Mouse (Mus musculus): ENCODE results near the gene Kansl2.

Kansl2 gene

DNA sequence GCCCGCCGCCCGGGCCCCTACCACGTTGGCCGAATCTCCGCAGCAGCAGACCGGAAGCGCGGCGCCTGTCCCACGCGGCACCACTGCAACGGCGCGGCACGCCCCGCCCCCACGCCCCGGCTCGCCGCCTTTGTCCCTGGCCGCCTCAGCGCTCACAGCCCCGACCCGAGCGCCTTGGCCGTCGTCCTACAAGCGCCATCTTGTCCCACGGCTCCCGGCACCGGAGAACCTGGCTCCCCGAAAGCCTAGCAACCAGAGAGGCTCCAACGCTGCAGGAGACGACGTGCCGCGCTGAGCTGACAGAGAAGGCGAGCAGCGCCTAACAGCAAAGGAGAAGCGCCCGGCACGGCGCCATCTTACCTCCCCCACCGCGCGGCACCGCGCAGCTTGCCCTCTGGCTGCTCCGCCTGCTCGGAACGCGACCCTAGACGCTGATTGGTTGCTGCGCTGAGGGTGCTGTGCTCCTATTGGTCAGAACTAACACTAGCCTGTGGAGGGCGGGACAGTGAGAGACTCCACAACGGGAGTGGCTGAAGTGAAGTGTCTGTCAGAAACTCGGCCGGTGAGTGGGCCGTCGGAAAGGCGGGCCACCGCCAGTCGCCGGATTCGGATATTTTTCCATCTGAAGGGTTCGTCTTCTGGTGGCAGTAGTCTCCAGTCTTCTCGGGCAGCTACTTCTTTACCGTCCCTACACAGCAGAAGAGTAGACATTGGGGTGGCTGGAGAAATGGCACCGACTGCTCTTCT is at the start of gene Kansl2:
Gene Kansl2 (minus strand): TSS at position 384 of the 747 bp plus-strand sequence.
- peak; percentile 98 for DNase-seq (ENCODE audit: low read depth, low spot score)

DNA sequence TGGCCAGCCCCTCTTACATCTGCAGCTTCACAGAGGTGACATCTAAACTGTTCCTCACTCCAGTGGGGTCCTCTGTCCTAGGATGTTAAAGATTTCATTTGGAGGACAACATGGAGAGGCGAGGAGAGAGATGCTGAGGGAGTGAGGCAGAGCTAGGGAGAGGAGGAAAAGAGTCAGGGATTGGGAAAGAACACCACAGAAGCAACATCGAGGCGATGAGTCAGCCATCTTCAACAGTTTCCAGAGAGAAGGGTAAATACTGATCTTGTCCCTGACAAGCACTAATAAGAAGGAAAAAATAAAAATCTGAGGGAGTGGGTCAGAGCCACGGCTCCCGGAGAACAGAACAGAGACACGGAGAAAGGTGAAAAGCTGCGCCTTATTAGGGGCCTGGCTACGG is 48.9 kb upstream of the Kansl2 start:
- DNase-seq (ENCODE audit: low read depth, low spot score): no peak

DNA sequence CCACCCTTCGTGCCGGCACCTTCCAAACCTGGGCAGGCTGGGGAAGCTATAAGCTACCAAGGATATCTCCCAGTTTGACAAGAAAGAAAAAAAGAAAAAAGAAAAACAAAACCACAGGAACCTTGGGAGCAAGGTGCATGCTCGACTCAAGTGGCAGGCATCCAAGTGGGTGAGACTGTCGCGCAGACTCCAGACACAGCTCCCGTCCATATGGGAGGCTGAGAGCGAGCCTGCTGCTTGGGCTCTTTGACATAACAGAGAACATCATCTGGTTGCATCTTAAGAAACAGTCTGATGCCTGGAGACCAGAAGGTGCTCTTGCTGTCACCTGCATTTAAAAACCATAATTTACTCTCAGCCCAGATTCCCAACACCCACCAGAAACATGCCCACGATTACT is 48.3 kb upstream of the Kansl2 start:
- DNase-seq (ENCODE audit: low read depth, low spot score): no peak

DNA sequence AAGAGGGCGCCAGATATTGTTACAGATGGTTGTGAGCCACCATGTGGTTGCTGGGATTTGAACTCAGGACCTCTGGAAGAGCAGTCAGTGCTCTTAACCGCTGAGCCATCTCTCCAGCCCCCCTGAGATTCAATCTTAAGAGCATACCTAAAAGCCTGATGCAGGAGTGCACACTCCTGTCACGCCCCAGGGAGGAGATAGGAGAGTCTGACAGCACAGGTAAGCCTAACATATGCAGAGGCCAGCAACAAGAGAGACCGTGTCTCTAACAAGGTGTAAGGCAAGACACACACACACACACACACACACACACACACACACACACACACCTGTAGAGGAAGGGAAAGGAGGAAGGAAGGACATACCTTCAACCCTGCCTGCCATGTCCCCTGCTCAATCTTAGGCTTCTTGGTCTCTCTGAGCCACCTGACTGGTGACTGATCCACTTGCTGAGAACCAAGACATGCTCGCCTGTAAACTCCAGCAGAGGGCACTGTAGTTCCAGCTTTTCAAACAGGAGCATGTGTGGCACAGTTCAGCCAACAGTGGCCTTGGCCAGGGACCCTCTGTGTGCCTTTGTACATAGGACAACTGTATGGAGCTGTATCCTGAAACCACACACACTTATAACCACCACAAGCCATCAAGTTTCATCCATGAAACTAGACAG is 45.9 kb upstream of the Kansl2 start:
- peak; percentile 72 for DNase-seq (ENCODE audit: low read depth, low spot score)

DNA sequence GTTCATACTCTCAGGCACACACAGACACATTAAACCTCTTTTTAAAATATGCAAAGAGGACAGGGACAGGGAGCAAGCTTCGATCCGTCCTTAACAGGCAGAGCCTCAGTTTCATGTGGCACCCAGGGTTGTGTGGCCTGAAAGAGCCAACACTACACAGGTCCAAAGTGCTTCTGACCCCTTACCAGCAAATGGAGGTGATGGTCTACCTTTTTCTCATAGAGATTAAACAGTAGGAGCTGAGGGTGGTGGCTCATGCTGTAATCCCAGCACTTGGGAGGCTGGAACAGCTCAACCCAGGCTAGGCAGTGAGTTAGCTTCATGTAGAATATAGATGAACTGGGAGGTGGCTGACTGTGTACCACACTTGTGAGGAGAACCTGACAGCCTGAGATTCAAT is 45.2 kb upstream of the Kansl2 start:
- DNase-seq (ENCODE audit: low read depth, low spot score): no peak

DNA sequence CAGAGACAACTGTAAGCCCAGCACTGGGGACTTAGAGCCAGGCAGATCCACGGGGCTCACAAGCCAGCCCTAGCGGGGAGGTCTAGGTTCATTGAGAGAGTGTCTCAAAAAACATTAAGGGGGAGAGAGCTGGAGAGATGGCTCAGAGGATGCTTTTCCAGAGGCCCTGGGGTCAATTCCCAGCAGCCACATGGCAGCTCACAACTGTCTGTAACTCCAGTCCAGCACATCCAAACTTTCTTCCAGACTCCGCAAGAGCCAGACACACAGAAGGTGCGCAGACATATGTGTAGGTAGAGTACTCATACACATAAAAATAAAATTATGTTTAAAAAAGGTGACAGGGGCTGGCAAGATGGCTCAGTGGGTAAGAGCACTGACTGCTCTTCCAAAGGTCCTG is 39.2 kb upstream of the Kansl2 start:
- DNase-seq (ENCODE audit: low read depth, low spot score): no peak

DNA sequence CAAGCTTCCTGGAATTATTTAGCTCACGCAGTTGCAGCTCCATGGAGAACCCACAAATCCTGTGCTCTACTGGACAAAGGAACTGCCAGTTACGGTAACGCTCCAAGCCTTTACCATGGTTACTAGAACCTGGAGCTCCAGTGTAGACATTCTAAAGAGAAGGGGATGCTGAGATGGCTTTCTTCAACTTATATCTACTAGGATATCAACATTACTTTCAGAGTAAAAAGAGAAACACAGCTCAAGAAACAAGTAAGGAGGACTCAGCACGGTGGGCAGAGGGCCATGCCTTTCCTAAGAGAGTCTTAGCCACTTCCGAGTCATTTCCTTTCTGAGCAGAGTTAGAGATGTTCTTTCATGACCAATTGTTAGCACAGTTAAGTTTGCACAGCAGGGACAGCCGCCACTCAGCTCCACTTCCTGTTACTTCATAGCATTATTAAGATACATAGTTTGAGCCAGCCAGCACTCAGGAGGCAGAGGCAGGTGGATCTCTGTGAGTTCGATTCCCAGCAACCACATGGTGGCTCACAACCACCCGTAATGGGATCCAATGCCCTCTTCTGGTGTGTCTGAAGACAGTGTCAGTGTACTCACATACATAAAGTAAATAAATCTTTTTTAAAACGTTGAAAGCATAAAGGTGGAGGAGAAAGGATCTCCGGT is 36.9 kb upstream of the Kansl2 start, which contains the start of the genes Ccnt1 and 4930415O20Rik:
Gene Ccnt1 (minus strand): TSS at position 51 of the 666 bp plus-strand sequence.
Gene 4930415O20Rik (plus strand): TSS at position 132 of the 666 bp plus-strand sequence.
- no peak for DNase-seq (ENCODE audit: low read depth, low spot score)

DNA sequence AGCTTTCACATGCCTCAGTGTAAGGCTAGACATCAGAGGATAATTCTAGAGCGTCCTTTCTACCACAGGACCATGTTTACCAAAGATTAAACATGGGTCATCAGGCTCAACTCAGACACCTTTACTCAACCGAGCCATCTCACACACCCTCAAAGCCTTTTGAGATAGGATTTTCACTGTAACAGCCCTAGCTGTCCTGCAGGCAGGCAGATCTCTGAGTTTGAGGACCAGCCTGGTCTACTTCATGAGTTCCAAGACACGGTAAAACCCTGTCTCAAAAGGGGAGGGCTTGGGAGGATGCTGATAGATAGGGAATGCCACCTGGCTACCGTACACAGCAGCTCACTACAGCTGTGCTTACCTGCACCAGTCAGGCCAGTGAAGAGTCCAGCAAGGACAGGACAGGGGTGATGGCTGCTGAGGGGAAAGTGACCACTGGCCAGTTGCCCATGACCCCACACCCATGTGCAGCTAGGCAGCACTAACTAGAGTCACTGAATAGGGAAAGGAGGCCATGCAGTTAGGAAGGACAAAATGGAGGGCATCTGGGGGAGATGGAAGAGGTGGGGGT is 35.8 kb upstream of the Kansl2 start:
- no peak for DNase-seq (ENCODE audit: low read depth, low spot score)

DNA sequence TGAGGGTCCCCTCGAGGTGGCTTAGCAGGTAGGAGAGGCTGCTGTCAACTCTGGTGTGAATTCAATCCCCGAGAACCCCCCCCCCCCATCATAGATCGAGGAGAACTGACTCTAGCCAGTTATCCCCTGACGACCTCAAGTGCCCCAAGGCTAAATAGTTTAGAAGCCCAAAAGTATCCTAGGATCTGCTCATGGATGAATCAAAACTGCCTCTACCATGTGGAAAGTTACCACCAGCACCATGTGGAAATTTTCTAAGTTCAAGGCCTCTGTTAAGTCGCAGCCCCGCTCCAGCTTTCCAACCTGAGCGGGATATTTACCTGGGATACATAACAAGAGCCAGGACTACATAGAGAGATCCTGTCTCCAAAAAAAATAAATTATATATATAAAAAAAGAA is 35.2 kb upstream of the Kansl2 start:
- DNase-seq (ENCODE audit: low read depth, low spot score): no peak

DNA sequence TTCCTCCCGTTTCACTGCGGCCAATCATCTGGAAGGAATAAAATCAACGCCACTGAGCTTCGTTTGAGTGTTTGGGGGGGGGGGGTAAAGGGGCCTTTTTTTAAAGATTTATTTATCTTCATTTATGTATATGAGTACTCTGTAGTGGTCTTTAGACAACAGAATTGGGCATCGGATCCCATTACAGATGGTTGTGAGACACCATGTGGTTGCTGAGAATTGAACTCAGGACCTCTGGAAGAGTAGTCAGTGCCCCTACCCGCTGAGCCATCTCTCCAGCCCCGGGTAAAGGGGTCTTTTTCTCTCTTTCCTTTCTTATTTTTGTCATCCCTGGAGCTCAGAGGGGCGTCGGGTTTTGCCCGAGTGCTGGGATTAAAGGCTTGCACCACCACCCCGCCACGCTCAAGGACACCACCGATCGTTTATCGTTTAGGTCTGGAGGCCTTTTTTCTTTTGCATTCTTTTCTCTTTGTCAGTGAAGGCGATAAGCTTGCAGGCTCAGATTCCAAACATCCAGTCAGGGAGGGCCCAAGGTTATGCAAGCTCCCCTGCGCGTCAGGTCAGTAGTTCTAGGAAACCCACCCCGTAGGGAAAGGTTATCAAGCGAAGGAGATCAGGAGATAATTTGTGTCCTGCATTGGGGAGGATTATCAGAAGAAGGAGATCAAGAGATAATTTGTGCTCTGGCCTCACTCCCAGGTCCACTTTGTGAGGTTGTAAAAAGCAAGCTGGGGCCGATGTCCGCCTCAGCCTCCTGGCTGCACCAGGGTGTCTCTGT is 34.4 kb upstream of the Kansl2 start:
- no peak for DNase-seq (ENCODE audit: low read depth, low spot score)

DNA sequence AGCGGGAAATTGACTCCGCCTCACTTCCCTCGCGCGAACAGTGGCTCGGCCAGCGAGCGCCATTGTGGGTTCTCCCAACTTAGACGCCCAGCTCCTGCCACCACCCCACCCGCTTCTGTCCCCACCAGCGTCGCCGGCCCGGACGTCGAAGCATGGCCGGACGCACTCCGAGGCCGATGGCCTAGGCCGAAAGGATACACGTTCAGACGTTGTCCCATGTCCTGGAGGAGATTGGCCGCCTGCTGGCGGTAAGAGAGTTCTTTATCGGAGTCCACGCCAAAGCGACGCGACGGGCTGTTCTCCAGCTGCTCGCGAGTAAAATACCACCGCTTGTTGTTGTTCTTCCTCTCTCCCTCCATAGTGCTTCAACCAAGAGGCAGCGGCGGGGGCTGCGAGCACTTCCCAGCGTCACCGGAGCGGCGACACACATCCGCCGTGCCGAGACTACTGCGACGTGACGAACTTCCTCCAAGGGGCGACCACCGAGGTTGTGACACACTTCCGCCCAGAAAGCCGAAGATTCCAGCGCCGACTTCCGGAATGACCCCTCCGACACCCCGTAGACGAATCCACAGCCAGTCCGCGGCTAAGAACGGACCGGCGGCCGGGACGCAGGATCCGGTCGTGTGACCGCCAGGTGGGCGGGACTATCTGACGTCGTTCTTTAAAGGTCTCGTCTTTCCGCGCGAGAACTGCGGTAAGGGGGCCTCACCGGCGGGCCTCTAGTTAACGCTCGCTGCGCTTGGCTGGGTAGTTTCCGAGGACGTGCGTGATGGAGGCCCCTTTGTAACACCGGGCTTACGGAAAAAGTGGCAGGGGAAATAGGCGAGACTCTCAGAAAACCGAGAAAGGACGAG is 33.4 kb upstream of the Kansl2 start:
- DNase-seq (ENCODE audit: low read depth, low spot score): peak; percentile 97

DNA sequence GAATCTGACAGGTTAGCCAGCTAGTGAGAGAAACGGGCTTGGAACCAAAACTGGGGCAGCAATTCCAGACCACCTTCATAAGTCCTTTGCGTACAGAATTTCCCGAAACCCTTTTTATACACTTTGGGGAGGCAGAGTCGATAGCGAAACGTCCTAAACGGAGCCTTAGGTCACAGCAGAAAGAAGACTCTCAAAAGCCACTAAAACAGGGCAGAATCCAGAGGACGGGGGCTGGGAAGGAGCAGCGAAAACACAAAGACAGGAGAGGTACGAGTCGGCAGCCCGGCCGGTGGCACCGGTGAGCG is 32.9 kb upstream of the Kansl2 start:
- no peak for DNase-seq (ENCODE audit: low read depth, low spot score)

DNA sequence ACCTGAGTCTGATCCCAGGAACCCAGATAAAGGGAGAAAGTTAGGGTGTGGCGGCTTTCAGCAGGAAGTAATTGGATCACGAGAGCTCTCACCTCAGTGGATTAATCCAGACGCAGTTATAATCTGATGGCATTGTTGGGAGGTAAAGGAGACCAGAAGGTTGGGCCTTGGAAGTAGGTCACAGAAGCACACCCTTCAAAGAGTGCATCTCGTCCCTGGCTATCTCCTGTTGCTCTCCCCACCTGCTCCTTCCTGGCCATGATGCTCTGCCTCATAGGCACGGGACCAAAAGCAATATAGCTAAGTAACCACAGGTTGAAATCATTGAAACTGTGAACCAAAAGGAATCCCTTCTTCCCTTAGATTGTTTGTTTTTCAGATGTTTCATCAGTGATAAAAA is 23.1 kb upstream of the Kansl2 start:
- DNase-seq (ENCODE audit: low read depth, low spot score): no peak

DNA sequence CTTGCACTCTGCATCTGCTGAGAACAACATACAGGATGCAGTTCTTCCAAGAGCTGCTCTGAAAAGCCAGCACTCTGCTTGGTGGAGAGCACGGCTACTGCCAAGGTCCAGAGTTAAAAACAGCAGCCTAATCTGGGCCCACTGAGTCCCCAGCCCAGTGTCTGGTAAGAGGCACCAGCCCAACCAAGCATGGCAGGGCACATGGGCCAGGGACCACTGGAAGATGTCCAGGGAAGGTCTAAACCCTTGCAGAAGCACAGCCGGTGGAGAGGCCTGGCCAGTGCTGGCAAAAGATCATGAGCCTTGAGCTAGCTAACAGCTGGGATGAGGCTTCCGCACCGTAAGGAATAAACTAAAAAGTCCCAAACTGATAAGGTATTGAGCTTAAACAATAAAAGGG is 21.8 kb upstream of the Kansl2 start:
- no peak for DNase-seq (ENCODE audit: low read depth, low spot score)

DNA sequence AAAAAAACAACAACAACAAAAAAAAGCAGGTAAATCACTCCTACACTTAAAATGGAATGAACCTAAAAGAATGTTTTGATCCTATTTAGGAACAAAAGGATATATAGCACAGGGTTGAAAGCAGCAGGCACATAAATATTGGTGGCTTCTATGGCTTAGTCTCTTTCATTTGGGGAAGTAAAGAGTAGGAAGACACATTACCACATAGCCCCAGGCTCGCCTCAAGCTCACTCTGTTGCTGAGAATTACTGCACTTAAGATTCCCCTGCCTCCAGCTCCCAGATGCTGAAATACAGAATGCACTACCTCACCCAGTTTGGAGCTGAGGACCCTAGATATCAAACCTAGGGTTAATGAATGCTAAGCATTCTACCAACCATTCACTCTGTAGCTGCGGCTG is 18.7 kb upstream of the Kansl2 start:
- DNase-seq (ENCODE audit: low read depth, low spot score): no peak

DNA sequence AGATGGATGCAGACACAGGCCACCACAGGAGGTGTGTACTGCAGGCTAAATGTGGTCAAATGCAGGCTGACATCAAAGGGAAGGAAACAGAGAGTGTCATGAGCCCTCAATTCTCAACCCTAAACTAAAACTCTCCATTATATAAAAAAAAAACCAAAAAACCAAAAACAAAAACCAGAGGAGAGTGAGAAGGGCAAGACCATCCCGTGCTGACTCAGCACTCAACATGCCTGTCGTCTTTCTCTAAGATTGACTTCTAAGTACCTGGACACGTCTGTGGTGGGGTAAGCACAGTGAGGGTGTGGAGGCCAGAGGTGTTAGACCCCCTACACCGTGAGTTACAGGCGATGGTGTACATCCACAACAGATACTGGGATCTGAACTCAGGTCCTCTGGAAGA is 12.8 kb upstream of the Kansl2 start:
- DNase-seq (ENCODE audit: low read depth, low spot score): no peak

DNA sequence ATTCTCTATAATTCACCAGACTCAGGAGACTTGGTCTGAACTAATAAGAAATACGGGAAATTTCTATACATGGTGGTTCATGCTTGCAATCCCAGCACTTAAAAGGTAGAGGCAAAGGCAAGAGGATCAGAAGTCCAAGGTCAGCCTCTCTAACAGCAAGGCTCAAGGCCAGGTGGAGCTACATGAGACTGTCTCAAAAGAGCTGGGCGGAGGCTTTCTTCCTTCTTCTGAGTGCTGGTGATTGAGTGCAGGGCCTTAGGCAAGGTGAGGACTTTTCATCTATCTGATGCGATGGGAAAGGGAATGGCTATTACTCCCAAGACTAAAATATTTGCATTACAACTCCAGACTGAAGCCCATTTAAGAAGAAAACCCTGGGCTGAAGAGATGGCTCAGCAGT is 11.1 kb upstream of the Kansl2 start:
- DNase-seq (ENCODE audit: low read depth, low spot score): no peak

DNA sequence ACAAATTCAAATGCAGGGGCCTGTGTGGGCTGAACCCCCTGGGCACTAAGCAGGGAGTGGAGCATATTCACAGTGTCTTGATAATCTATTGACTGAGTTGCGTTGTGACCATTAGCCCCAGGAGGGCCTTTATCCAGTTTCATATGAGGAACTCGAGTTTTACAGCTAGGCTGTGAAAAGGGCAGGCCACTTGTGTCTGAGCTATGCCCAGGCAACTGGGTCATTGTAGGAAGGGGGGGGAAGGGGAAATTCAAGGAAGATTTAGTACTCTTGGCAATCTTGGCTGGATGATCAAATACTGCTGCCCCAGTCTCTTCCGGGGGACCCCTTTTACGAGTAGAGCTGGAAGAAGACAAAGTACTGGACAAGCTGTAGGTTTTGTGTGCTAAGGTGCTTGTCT is 9.3 kb upstream of the Kansl2 start:
- DNase-seq (ENCODE audit: low read depth, low spot score): no peak

DNA sequence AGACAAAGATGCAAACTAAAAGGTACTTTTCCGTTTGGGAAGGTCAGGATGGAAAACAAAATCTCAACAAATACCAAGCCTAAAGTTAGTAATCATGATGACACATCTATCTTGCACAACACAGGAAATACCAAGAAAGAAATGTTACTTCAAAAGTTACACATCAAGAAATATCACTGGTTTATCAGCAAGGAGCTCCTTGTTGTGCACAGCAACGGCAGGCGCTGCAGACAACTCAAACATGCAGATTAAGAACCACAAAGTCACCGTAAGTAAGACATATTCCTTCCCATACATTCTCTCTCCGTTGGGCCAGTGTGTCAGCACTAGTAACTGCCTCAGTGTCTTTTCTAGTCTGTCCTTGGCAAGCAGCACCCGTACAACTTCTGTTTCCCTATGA is 7.0 kb upstream of the Kansl2 start:
- DNase-seq (ENCODE audit: low read depth, low spot score): no peak

DNA sequence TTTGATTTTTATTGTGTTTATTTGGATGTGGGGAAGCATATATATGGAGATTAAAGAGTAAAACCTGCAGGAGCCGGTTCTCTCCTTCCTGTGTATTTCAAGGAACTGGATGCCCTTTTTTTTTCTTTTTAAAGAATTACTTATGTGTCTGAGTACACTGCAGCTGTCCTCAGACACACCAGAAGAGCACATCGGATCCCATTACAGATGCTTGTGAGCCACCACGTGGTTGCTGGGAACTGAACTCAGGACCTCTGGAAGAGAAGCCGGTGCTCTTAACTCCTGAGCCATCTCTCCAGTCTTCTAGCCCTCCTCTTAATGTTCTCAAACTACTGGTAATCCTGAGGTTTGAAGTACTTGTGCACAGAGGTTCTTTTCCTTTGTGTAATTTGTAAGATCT is 3.9 kb upstream of the Kansl2 start:
- DNase-seq (ENCODE audit: low read depth, low spot score): no peak

Measured in c-Kit-negative CD71-positive TER-119-positive erythroid progenitor cells, embryonic 14.5 days (primary cell).